In the genomic region with DNA sequence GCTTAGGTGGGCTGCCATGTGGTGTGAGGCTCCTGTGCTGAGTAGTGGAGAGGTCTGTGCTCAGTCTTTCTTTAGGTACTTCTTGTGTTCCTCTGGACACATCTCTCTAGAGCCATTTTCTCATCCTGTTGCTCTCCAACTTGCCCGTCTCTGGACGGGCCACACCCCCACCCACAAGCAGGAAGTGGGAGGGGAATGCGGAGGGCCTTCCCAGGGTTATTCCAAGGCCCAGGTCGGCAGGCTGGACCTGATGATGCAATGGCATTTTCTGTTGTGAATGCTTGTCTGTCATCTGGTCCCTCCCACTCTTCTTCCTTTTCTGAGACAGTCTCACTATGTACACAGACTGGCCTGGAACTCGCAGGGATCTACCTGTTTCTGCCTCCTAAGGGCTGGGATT, we compare ENCODE assay signal across 8 mouse cellular contexts. TPM values are rescaled to one million over a fixed set of nuclear protein-coding genes. Genes with fewer than 3 reads are reported as not detected.
DNase-seq lines count a peak whose midpoint lies in the region; ATAC-seq lines count a peak whose summit lies in the region.
"Had no signal": no experiment of that assay in that cellular context is flagged by ENCODE, and none has a peak within 500 bp of the region (broad histone marks: within the 10 kb centered on the region; RNA-seq: fewer than 3 reads in every experiment).

No protein-coding gene starts in this region.

- no peak overlapping the region for H3K4me3 ChIP-seq in heart, embryonic 12.5 days
- H3K4me3 ChIP-seq in neural tube, embryonic 13.5 days: no peak overlapping the region

- WGBS in heart, embryonic 12.5 days: 25% methylated on average over 5 of the region's 5 CpGs
- 6% methylated on average over 5 of the region's 5 CpGs for WGBS in large intestine, adult 2 months
- WGBS in neural tube, embryonic 13.5 days: 27% methylated on average over 5 of the region's 5 CpGs

- no peaks in the 10 kb centered on the region for H3K9me3 ChIP-seq in heart, embryonic 12.5 days (replicated peaks)
- H3K9me3 ChIP-seq in neural tube, embryonic 13.5 days: no peaks in the 10 kb centered on the region

- H3K4me2 ChIP-seq in heart, embryonic 12.5 days: peak overlapping the region; percentile 26
- peak overlapping the region; percentile 89 for H3K4me2 ChIP-seq in neural tube, embryonic 13.5 days

- H3K27ac ChIP-seq in heart, embryonic 12.5 days (ENCODE audit: poor library complexity, severe bottlenecking): no peak overlapping the region
- H3K27ac ChIP-seq in neural tube, embryonic 13.5 days (replicated peaks): no peak overlapping the region

- H3K9ac ChIP-seq in heart, embryonic 12.5 days: no peak overlapping the region
- peak overlapping the region; percentile 99 for H3K9ac ChIP-seq in neural tube, embryonic 13.5 days

- H3K4me1 ChIP-seq in heart, embryonic 12.5 days (replicated peaks): peaks cover 55% of the 10 kb centered on the region
- H3K4me1 ChIP-seq in neural tube, embryonic 13.5 days (replicated peaks): peaks cover 35% of the 10 kb centered on the region

- H3K36me3 ChIP-seq in heart, embryonic 12.5 days: peaks cover 9% of the 10 kb centered on the region
- H3K36me3 ChIP-seq in neural tube, embryonic 13.5 days: peaks cover 5% of the 10 kb centered on the region

- H3K27me3 ChIP-seq in heart, embryonic 12.5 days (replicated peaks): no peaks in the 10 kb centered on the region
- H3K27me3 ChIP-seq in neural tube, embryonic 13.5 days: no peaks in the 10 kb centered on the region

- ATAC-seq in heart, embryonic 12.5 days (ENCODE audit: insufficient number of reproducible peaks, low FRiP score): no peak
- no peak for ATAC-seq in neural tube, embryonic 13.5 days (ENCODE audit: low read depth)
- no peak for ATAC-seq in monocyte, adult 5-6 weeks (replicated peaks; ENCODE audit: insufficient number of reproducible peaks, low FRiP score, low TSS enrichment, poor library complexity, severe bottlenecking)

- DNase-seq in ES-CJ7 (ENCODE audit: low read depth, low spot score): peak; percentile 66
- peak; percentile 70 for DNase-seq in adipocyte (ENCODE audit: low spot score)
- DNase-seq in large intestine, adult 2 months (ENCODE audit: low read depth, low spot score): peak; percentile 84
- no peak for DNase-seq in ovary, adult 18-20 months (ENCODE audit: low spot score)

RNA-seq across cellular contexts. Expression of gene Zfp598, which starts 2.7 kb away (rescaled TPM):
- polyA plus RNA-seq in heart, embryonic 12.5 days (2016; fragmentation: Nextera tagmentation; extraction: Ambion mirVana): 20.1 and 21.2 TPM in 2 replicates
- polyA plus RNA-seq in large intestine, adult 2 months (2012; rRNA removed): 52.1 and 78.3 TPM in 2 replicates
- polyA plus RNA-seq in neural tube, embryonic 13.5 days (2015; fragmentation: Nextera tagmentation; extraction: Ambion mirVana): 20.9 and 22.2 TPM in 2 replicates
- 14.6 to 21.7 TPM (median 15.7 TPM) in 3 replicates for total RNA-seq in monocyte, adult 5-6 weeks (2017)

RNA-seq across cellular contexts. Expression of gene Npw, which starts 13.9 kb away (rescaled TPM):
- not detected in 2 replicates for polyA plus RNA-seq in heart, embryonic 12.5 days (2016; fragmentation: Nextera tagmentation; extraction: Ambion mirVana)
- not detected in 2 replicates for polyA plus RNA-seq in large intestine, adult 2 months (2012; rRNA removed)
- not detected in 2 replicates for polyA plus RNA-seq in neural tube, embryonic 13.5 days (2015; fragmentation: Nextera tagmentation; extraction: Ambion mirVana)
- not detected in 3 replicates for total RNA-seq in monocyte, adult 5-6 weeks (2017)
- total RNA-seq: hematopoietic stem cell, adult 5-6 weeks had no signal

RNA-seq across cellular contexts. Expression of gene Syngr3, which starts 17.6 kb away (rescaled TPM):
- 0.68 and 1.0 TPM in 2 replicates for polyA plus RNA-seq in heart, embryonic 12.5 days (2016; fragmentation: Nextera tagmentation; extraction: Ambion mirVana)
- polyA plus RNA-seq in large intestine, adult 2 months (2012; rRNA removed): 1.8 and 2.7 TPM in 2 replicates
- 94.2 and 114 TPM in 2 replicates for polyA plus RNA-seq in neural tube, embryonic 13.5 days (2015; fragmentation: Nextera tagmentation; extraction: Ambion mirVana)
- total RNA-seq in monocyte, adult 5-6 weeks (2017): not detected in 3 replicates

RNA-seq across cellular contexts. Expression of gene Slc9a3r2, which starts 22.0 kb away (rescaled TPM):
- polyA plus RNA-seq in heart, embryonic 12.5 days (2016; fragmentation: Nextera tagmentation; extraction: Ambion mirVana): 56.6 and 59.7 TPM in 2 replicates
- 30.0 and 37.4 TPM in 2 replicates for polyA plus RNA-seq in large intestine, adult 2 months (2012; rRNA removed)
- 35.4 and 42.6 TPM in 2 replicates for polyA plus RNA-seq in neural tube, embryonic 13.5 days (2015; fragmentation: Nextera tagmentation; extraction: Ambion mirVana)
- 0.48 to 0.78 TPM in 2 of 3 replicates, not detected in the other for total RNA-seq in monocyte, adult 5-6 weeks (2017)

RNA-seq across cellular contexts. Expression of gene Gfer, which starts 23.8 kb away (rescaled TPM):
- 34.0 and 37.8 TPM in 2 replicates for polyA plus RNA-seq in heart, embryonic 12.5 days (2016; fragmentation: Nextera tagmentation; extraction: Ambion mirVana)
- 22.8 and 22.9 TPM in 2 replicates for polyA plus RNA-seq in large intestine, adult 2 months (2012; rRNA removed)
- polyA plus RNA-seq in neural tube, embryonic 13.5 days (2015; fragmentation: Nextera tagmentation; extraction: Ambion mirVana): 34.3 and 39.6 TPM in 2 replicates
- total RNA-seq in monocyte, adult 5-6 weeks (2017): 12.4 to 19.8 TPM (median 15.4 TPM) in 3 replicates

Comparison
In these comparisons a context has a peak if more than half of its experiments do, and no peak if none do; other contexts are left out.
1. RNA of gene Syngr3, which starts 17.6 kb away (polyA plus RNA-seq): 94.2 to 114 TPM in neural tube, embryonic 13.5 days; 1.8 to 2.7 TPM in large intestine, adult 2 months and 0.68 to 1.0 TPM in heart, embryonic 12.5 days; every median in the first group is over 10 times any median in the second.